Mouse (Mus musculus) stomach, embryonic 16.5 days (tissue): ENCODE measurements around the gene Katnb1. TPM values are rescaled to one million over a fixed set of nuclear protein-coding genes. Genes with fewer than 3 reads are reported as not detected.

Source experiments
- ATAC-seq: fragments of 200-750 bp; cut with Nextera tagmentation; 2 replicates; pipeline ENCODE4 v1.8.0; 2017; ENCODE audit warnings: moderate number of reproducible peaks, moderate TSS enrichment; ENCODE audit not compliant: insufficient read depth, low FRiP score
- H3K27ac ChIP-seq: fragments of 300-500 bp; sonication (generic); 2 replicates; pipeline ENCODE4 v1.5.1; 2014; ENCODE audit warnings: low read length
- H3K27me3 ChIP-seq: fragments of 300-500 bp; sonication (generic); 2 replicates; pipeline ENCODE4 v1.6.1; 2014; ENCODE audit warnings: low read length, control low read depth, mixed read lengths; ENCODE audit not compliant: control insufficient read depth, insufficient read depth
- H3K36me3 ChIP-seq: fragments of 300-500 bp; sonication (generic); 2 replicates; pipeline ENCODE4 v1.6.1; 2014; ENCODE audit warnings: low read length; ENCODE audit not compliant: control insufficient read depth, insufficient read depth
- H3K4me1 ChIP-seq: fragments of 300-500 bp; sonication (generic); 2 replicates; pipeline ENCODE4 v1.6.1; 2014; ENCODE audit warnings: low read length, control low read depth, mixed read lengths; ENCODE audit not compliant: control insufficient read depth, insufficient read depth
- H3K4me2 ChIP-seq: fragments of 300-500 bp; sonication (generic); 2 replicates; pipeline ENCODE4 v1.6.1; 2014; ENCODE audit warnings: low read depth, low read length, mixed read lengths
- H3K4me3 ChIP-seq: fragments of 300-500 bp; sonication (generic); replicated peaks from 2 replicates; pipeline ENCODE4 v1.5.1; 2014; ENCODE audit warnings: mild to moderate bottlenecking, low read length
- H3K9ac ChIP-seq: fragments of 300-500 bp; sonication (generic); 2 replicates; pipeline ENCODE4 v1.6.1; 2014; ENCODE audit warnings: low read length
- H3K9me3 ChIP-seq: fragments of 300-500 bp; sonication (generic); replicated peaks from 2 replicates; pipeline ENCODE4 v1.6.1; 2016; ENCODE audit warnings: low read length, control low read depth; ENCODE audit not compliant: control insufficient read depth
- WGBS: fragments of 180-500 bp; shearing (Covaris S2); extraction: QIAGEN DNeasy Blood & Tissue Kit; methylation state at CpG from one replicate; pipeline ENCODE4 v1.1.7; 2014; 5-methylcytosine and 5-hydroxymethylcytosine counted together
- polyA plus RNA-seq: library from polyadenylated mRNA; unstranded; fragments of >200 nt; fragmentation: Nextera tagmentation; extraction: Ambion mirVana; gene quantifications from 2 replicates; pipeline ENCODE4 v1.2.1, GENCODE M21; 2015

Katnb1 gene
- polyA plus RNA-seq, 1 experiment from 2014 or later, result 21.2 TPM

GRCm38 (mm10) chr8:95141469-95142074 lies 60.6 kb downstream of the Katnb1 start:
- Histone ChIP-seq H3K4me2 (peak overlapping the region; percentile 96), H3K9me3 (no peaks in the 10 kb centered on the region), H3K4me1 (peaks cover 70% of the 10 kb centered on the region), H3K9ac (peak overlapping the region; percentile 89), H3K27me3 (no peaks in the 10 kb centered on the region), H3K4me3 (peak overlapping the region; percentile 75), H3K27ac (peak overlapping the region; percentile 72), H3K36me3 (no peaks in the 10 kb centered on the region)
- 0% methylated on average over 6 of the region's 6 CpGs for WGBS
- peak; percentile 29 for ATAC-seq

- Histone ChIP-seq H3K27ac (peak overlapping the region; percentile 72), H3K36me3 (no peaks in the 10 kb centered on the region), H3K9me3 (no peaks in the 10 kb centered on the region), H3K4me3 (peak overlapping the region; percentile 75), H3K9ac (peak overlapping the region; percentile 89), H3K4me2 (peak overlapping the region; percentile 96), H3K27me3 (no peaks in the 10 kb centered on the region), H3K4me1 (peaks cover 63% of the 10 kb centered on the region)
- peak; percentile 76 for ATAC-seq
- 2% methylated on average over 65 of the region's 66 CpGs for WGBS
Observed at GRCm38 (mm10) chr8:95142075-95142831, 61.3 kb downstream of the Katnb1 start.

GRCm38 (mm10) chr8:95142985-95143804 lies 62.2 kb downstream of the Katnb1 start:
- Histone ChIP-seq H3K9me3 (no peaks in the 10 kb centered on the region), H3K4me2 (peak overlapping the region; percentile 96), H3K27ac (peak overlapping the region; percentile 72), H3K9ac (peak overlapping the region; percentile 33; the same call in 1 of the 2 replicates), H3K4me1 (peaks cover 54% of the 10 kb centered on the region), H3K4me3 (peak overlapping the region; percentile 75), H3K36me3 (no peaks in the 10 kb centered on the region), H3K27me3 (no peaks in the 10 kb centered on the region)
- 18% methylated on average over 17 of the region's 17 CpGs for WGBS
- ATAC-seq, result 0 out of 2 replicates have a peak, but pooled peaks have one; percentile 4

- Histone ChIP-seq H3K4me1 (peaks cover 46% of the 10 kb centered on the region), H3K9ac (no peak overlapping the region), H3K9me3 (no peaks in the 10 kb centered on the region), H3K4me2 (no peak overlapping the region), H3K27ac (peak overlapping the region; percentile 72), H3K27me3 (no peaks in the 10 kb centered on the region), H3K36me3 (no peaks in the 10 kb centered on the region), H3K4me3 (no peak overlapping the region)
- 69% methylated on average over 6 of the region's 6 CpGs for WGBS
- ATAC-seq, result peak; percentile 4; the same call in 1 of the 2 replicates
Observed at GRCm38 (mm10) chr8:95143805-95144630, 63.0 kb downstream of the Katnb1 start.

GRCm38 (mm10) chr8:95144631-95145015 lies 63.6 kb downstream of the Katnb1 start:
- peaks cover 42% of the 10 kb centered on the region for H3K4me1 ChIP-seq
- H3K9me3 ChIP-seq, result no peaks in the 10 kb centered on the region
- no peaks in the 10 kb centered on the region for H3K36me3 ChIP-seq
- no peak overlapping the region for H3K4me2 ChIP-seq
- H3K9ac ChIP-seq, result no peak overlapping the region
- 62% methylated on average over 2 of the region's 2 CpGs for WGBS
- peak overlapping the region; percentile 72 for H3K27ac ChIP-seq
- no peak overlapping the region for H3K4me3 ChIP-seq
- H3K27me3 ChIP-seq, result no peaks in the 10 kb centered on the region
- peak; percentile 18; the same call in 1 of the 2 replicates for ATAC-seq

- Histone ChIP-seq H3K4me3 (no peak overlapping the region), H3K4me1 (peaks cover 29% of the 10 kb centered on the region), H3K27me3 (no peaks in the 10 kb centered on the region), H3K4me2 (no peak overlapping the region), H3K27ac (no peak overlapping the region), H3K9me3 (no peaks in the 10 kb centered on the region), H3K9ac (no peak overlapping the region), H3K36me3 (no peaks in the 10 kb centered on the region)
- 39% methylated on average over 2 of the region's 2 CpGs for WGBS
- ATAC-seq, result no peak
Observed at GRCm38 (mm10) chr8:95146044-95146745, 65.2 kb downstream of the Katnb1 start.

- Histone ChIP-seq H3K27me3 (no peaks in the 10 kb centered on the region), H3K9ac (no peak overlapping the region), H3K4me2 (no peak overlapping the region), H3K4me3 (no peak overlapping the region), H3K4me1 (peaks cover 22% of the 10 kb centered on the region), H3K36me3 (no peaks in the 10 kb centered on the region), H3K27ac (no peak overlapping the region), H3K9me3 (no peaks in the 10 kb centered on the region)
- no peak for ATAC-seq
- 90% methylated on average over 5 of the region's 5 CpGs for WGBS
Observed at GRCm38 (mm10) chr8:95146846-95147245, 65.9 kb downstream of the Katnb1 start.

GRCm38 (mm10) chr8:95149426-95149825 lies 68.4 kb downstream of the Katnb1 start:
- H3K9me3 ChIP-seq, result no peaks in the 10 kb centered on the region
- H3K4me2 ChIP-seq, result no peak overlapping the region
- no peak overlapping the region for H3K27ac ChIP-seq
- H3K4me1 ChIP-seq, result peaks cover under 1% of the 10 kb centered on the region
- H3K27me3 ChIP-seq, result no peaks in the 10 kb centered on the region
- no peaks in the 10 kb centered on the region for H3K36me3 ChIP-seq
- no peak overlapping the region for H3K4me3 ChIP-seq
- no peak for ATAC-seq
- 35% methylated on average over 10 of the region's 10 CpGs for WGBS
- H3K9ac ChIP-seq, result no peak overlapping the region
